Mouse (Mus musculus): ENCODE measurements around the gene Frk. TPM values are rescaled to one million over a fixed set of nuclear protein-coding genes. Genes with fewer than 3 reads are reported as not detected.
"Not testable (repeated sequence)": the region's sequence is repeated elsewhere in the genome, so short reads cannot be mapped to it uniquely, and the experiment has no call there.

Frk gene
- total RNA-seq, 2 experiments from 2014 or later: not detected

- ATAC-seq (replicated peaks; ENCODE audit: poor library complexity, severe bottlenecking): no peak
Measured at GRCm38 (mm10) chr10:34563518-34564176, 80.4 kb downstream of the Frk start.

DNA sequence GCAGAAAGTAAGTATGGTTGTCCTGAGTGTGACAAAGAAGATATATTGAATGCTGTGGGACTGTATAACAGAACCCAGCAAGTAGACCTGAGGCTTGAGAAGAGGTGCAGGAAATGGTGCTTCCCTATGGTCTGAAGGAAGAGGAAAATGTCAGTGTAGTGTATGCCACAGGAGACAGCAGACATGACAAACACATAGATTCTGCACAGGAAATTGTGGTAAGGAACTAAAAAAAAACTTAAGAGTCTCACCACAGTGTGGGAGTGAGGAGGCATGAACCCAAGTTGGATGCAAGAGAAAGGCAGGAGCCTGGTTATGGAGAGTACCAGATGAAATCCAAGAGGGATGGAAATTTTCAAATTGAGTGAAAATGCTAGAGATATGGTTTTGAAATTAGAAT, 132.3 kb downstream of the Frk start:
- peak; percentile 40 for ATAC-seq (replicated peaks; ENCODE audit: poor library complexity, severe bottlenecking)

- no peak for ATAC-seq (replicated peaks; ENCODE audit: poor library complexity, severe bottlenecking)
Measured at GRCm38 (mm10) chr10:34617216-34617615, 134.0 kb downstream of the Frk start.

DNA sequence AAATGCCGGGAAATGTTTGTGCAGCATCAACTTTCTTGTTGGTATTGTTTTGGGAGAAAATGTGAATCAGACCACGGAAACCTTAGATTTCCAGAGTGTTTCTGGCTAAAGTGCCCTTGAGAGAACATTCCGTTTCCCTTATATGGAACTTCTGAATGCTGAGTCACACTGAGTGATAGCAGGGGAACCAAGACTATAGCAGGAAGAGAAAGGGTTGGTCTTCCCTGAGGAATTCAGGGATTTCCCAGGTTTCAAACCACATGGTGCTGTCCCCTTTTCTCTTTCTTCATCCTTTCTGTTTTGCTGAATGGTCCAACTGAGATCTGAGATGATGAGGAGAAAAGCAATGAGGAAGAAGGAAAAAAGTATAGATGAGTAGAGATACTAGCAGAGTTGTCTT, 135.3 kb downstream of the Frk start:
- ATAC-seq (replicated peaks; ENCODE audit: poor library complexity, severe bottlenecking): no peak

DNA sequence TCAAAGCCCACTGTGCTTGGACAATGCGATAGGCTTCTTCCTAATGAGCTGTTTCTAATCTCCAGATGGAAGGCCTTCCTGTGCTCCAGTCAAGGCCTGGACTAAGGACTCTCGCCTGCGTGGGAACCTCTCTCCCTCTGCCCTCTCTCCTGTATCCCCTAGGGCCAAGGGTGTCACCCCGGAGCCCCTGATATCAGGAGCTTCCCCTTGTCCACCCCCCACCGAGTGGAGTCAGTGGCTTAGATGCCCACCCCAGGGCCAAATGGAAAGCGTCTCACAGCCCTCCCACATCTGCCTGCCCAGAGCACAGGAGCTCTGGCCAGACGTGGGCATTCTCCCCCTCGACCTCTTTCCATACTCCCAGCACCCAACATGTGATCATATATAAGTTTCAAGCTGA, 137.3 kb downstream of the Frk start:
- not testable (repeated sequence) for ATAC-seq (replicated peaks; ENCODE audit: poor library complexity, severe bottlenecking)

GRCm38 (mm10) chr10:34638245-34638644, 155.0 kb downstream of the Frk start:
- no peak for ATAC-seq (replicated peaks; ENCODE audit: poor library complexity, severe bottlenecking)

Other genes starting within 250 kb of the Frk start
- gene Tspyl1, start 201.2 kb upstream of the Frk start, total RNA-seq (2014; fragmentation: Nextera tagmentation): 29.1 and 37.5 TPM in 2 replicates
- gene Tspyl1, start 201.2 kb upstream of the Frk start, total RNA-seq (2017): 40.8 and 41.4 TPM in 2 replicates
- gene Tspyl4, start 186.0 kb upstream of the Frk start, total RNA-seq (2014; fragmentation: Nextera tagmentation): 0.62 TPM in 1 of 2 replicates, not detected in the other
- gene Tspyl4, start 186.0 kb upstream of the Frk start, total RNA-seq (2017): 0.34 and 2.0 TPM in 2 replicates
- gene Col10a1, start 93.4 kb upstream of the Frk start, total RNA-seq (2014; fragmentation: Nextera tagmentation): not detected in 2 replicates
- not detected in 2 replicates for gene Col10a1, start 93.4 kb upstream of the Frk start, total RNA-seq (2017)
- 19.0 and 20.8 TPM in 2 replicates for gene Nt5dc1, start 64.8 kb upstream of the Frk start, total RNA-seq (2014; fragmentation: Nextera tagmentation)
- gene Nt5dc1, start 64.8 kb upstream of the Frk start, total RNA-seq (2017): 24.6 and 25.1 TPM in 2 replicates

Data from granulocyte monocyte progenitor cell, adult 5-6 weeks (primary cell).